Mouse (Mus musculus) brain, embryonic 18.5 days (tissue): Measurements from ENCODE around the gene Spata16.

Source experiments
- DNase-seq: peaks from one replicate; pipeline ENCODE4 v3.0.0-alpha.2; 2012; ENCODE audit warnings: low read depth, low spot score

Spata16 gene

DNA sequence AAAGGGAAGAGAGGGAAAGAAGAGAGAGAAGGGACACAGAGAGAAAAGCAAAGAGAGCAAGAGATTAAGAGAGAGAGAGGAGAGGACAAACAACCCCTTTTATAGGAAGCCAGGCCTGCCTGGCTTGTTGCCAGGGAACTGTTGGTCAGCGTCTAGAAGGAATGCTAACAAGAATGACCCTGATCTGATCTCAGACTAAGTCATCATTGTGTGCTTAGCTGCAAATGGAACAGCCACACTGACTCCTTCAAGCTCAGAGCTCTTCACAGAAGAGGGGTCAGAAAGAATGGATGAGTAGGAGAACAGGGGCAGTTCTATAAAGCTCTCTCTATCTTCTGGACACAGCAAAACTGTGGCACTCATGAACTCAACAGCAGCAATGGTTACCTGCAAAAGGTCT lies 334.7 kb downstream of the Spata16 start:
- no peak for DNase-seq

GRCm38 (mm10) chr3:26979603-26980002 lies 342.2 kb downstream of the Spata16 start:
- no peak for DNase-seq

GRCm38 (mm10) chr3:26980371-26980770 lies 343.0 kb downstream of the Spata16 start:
- no peak for DNase-seq

GRCm38 (mm10) chr3:26981979-26982623 lies 344.7 kb downstream of the Spata16 start:
- DNase-seq = no peak

- no peak for DNase-seq
Observed at GRCm38 (mm10) chr3:26983749-26984148, 346.3 kb downstream of the Spata16 start.

DNA sequence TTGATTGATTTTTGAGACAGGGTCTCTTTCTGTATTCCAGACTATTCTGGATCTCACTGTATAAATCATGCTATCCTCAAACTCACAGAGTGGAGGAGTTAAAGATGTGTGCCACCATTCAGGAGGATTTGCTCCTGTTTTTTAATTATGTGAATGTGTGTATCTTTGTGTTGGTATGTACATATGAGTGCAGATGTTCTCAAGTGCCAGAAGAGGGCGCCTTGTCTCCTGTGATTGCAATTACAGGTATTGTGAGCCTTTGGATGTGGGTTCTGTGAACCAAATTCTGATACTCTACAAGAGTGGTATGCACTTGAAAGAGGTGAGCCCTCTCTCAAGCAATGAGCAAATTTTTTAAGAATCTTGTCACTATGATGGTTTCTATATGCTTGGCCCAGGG lies 369.4 kb downstream of the Spata16 start:
- DNase-seq = no peak

- no peak for DNase-seq
Observed at GRCm38 (mm10) chr3:27027957-27028356, 390.5 kb downstream of the Spata16 start.

DNA sequence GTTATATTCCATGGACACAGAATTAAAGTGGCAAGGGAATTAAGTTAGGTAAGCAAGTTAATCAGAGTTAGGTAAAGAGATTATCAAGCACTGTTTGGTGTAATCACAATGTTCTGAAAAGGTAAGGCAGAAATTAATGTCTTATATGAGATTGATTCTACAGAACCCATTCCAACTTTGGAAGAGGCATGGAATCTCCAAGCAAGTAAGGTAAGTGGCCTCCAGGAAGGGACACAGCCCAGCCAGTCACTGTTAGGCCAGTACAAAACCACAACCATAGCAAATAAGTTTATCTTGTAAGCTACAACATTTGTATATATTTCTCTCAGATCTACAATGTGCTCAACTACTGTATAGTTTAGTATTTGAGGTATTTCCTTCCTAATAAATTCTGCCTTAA lies 391.1 kb downstream of the Spata16 start:
- no peak for DNase-seq

GRCm38 (mm10) chr3:27030067-27030857 lies 392.8 kb downstream of the Spata16 start:
- no peak for DNase-seq
